Mouse (Mus musculus): ENCODE results near the gene Hist2h3c2.
"Not testable (repeated sequence)": the region's sequence is repeated elsewhere in the genome, so short reads cannot be mapped to it uniquely, and the experiment has no call there.

The Hist2h3c2 gene

GRCm38 (mm10) chr3:96238954-96239793, at the start of gene Hist2h3c2:
TSS of gene Hist2h3c2 (minus strand) at chr3:96239127.
- DNase-seq (ENCODE audit: low spot score): not testable (repeated sequence)

GRCm38 (mm10) chr3:96287334-96287733, 48.4 kb upstream of the Hist2h3c2 start:
- not testable (repeated sequence) for DNase-seq (ENCODE audit: low spot score)

- no peak for DNase-seq (ENCODE audit: low spot score)
Observed at GRCm38 (mm10) chr3:96284457-96284856, 45.5 kb upstream of the Hist2h3c2 start.

GRCm38 (mm10) chr3:96280660-96281059, 41.7 kb upstream of the Hist2h3c2 start:
- no peak for DNase-seq (ENCODE audit: low spot score)

GRCm38 (mm10) chr3:96277800-96278624, 39.1 kb upstream of the Hist2h3c2 start:
- peak; percentile 92 for DNase-seq (ENCODE audit: low spot score)

- no peak for DNase-seq (ENCODE audit: low spot score)
Observed at GRCm38 (mm10) chr3:96277428-96277799, 38.5 kb upstream of the Hist2h3c2 start.

- no peak for DNase-seq (ENCODE audit: low spot score)
Observed at GRCm38 (mm10) chr3:96273591-96274465, 34.9 kb upstream of the Hist2h3c2 start.

GRCm38 (mm10) chr3:96269511-96270474, 30.9 kb upstream of the Hist2h3c2 start, which contains the start of gene Hist2h2bb:
TSS of gene Hist2h2bb (plus strand) at chr3:96269752.
- peak; percentile 90 for DNase-seq (ENCODE audit: low spot score)

GRCm38 (mm10) chr3:96268776-96269378, 29.9 kb upstream of the Hist2h3c2 start:
- not testable (repeated sequence) for DNase-seq (ENCODE audit: low spot score)

GRCm38 (mm10) chr3:96268051-96268775, 29.3 kb upstream of the Hist2h3c2 start, which contains the start of gene Hist2h3b:
TSS of gene Hist2h3b (plus strand) at chr3:96268654.
- peak; percentile 80 for DNase-seq (ENCODE audit: low spot score)

GRCm38 (mm10) chr3:96267541-96267940, 28.6 kb upstream of the Hist2h3c2 start:
- no peak for DNase-seq (ENCODE audit: low spot score)

GRCm38 (mm10) chr3:96266132-96266710, 27.3 kb upstream of the Hist2h3c2 start:
- DNase-seq (ENCODE audit: low spot score): no peak

GRCm38 (mm10) chr3:96264404-96264949, 25.6 kb upstream of the Hist2h3c2 start:
- no peak for DNase-seq (ENCODE audit: low spot score)

GRCm38 (mm10) chr3:96263558-96264403, 24.9 kb upstream of the Hist2h3c2 start:
- peak; percentile 62 for DNase-seq (ENCODE audit: low spot score)

- DNase-seq (ENCODE audit: low spot score): peak; percentile 96
Observed at GRCm38 (mm10) chr3:96262979-96263550, 24.1 kb upstream of the Hist2h3c2 start, which contains the start of gene Hist2h4. TSS of gene Hist2h4 (minus strand) at chr3:96263311.

GRCm38 (mm10) chr3:96262216-96262875, 23.4 kb upstream of the Hist2h3c2 start:
- peak; percentile 89 for DNase-seq (ENCODE audit: low spot score)

- no peak for DNase-seq (ENCODE audit: low spot score)
Observed at GRCm38 (mm10) chr3:96261623-96262022, 22.7 kb upstream of the Hist2h3c2 start.
